Mouse (Mus musculus): ENCODE measurements at regions not wholly inside any gene's neighbourhood (a gene's known extent, or its start where the extent isn't known, plus 50 kb on each side); places are given as distances from the start of the nearest gene placed in this dataset.

DNA sequence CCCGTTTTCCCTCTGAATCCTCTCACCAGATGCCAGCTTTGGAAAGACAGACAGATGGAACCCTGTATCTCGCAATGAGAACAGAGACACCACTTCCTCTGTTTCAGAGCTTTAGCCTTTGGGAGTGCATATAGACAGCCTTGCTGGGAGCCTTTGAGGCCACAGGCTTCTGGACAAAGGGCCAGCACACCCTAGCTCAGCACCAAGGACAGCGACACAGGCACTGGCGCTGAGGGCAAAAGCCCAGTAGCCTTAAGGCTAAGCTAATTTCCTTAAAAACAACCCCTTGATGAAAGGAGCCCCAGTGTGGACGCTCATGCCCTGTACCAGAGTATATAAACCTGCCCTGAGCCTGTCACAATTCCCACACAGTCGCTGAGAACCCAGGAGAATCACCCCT is 278.1 kb downstream of the Gm7361 start:
- no peaks in the 10 kb centered on the region for H3K9me3 ChIP-seq (ENCODE audit: control insufficient read depth, low read length)
- no peak overlapping the region for H3K27ac ChIP-seq (ENCODE audit: low read depth, low read length)
- H3K9ac ChIP-seq (ENCODE audit: low read depth, low read length) = no peak overlapping the region
- no peaks in the 10 kb centered on the region for H3K4me1 ChIP-seq (replicated peaks; ENCODE audit: control insufficient read depth, insufficient read depth, low read length)
- H3K4me2 ChIP-seq (replicated peaks; ENCODE audit: low read depth, low read length) = no peak overlapping the region
- no peak overlapping the region for H3K4me3 ChIP-seq (ENCODE audit: low read depth, low read length)
- H3K36me3 ChIP-seq (ENCODE audit: control insufficient read depth, insufficient read depth, low read length) = no peaks in the 10 kb centered on the region
- ATAC-seq (ENCODE audit: low FRiP score) = no peak
- no peaks in the 10 kb centered on the region for H3K27me3 ChIP-seq (ENCODE audit: control insufficient read depth, insufficient read depth, low read length)
- DNase-seq (ENCODE audit: low spot score) = peak; percentile 64
- 29% methylated on average over 6 of the region's 6 CpGs for WGBS

- no peak overlapping the region for H3K27ac ChIP-seq (ENCODE audit: low read depth, low read length)
- H3K9ac ChIP-seq (ENCODE audit: low read depth, low read length) = no peak overlapping the region
- DNase-seq (ENCODE audit: low spot score) (no peak), ATAC-seq (ENCODE audit: low FRiP score) (no peak)
- WGBS = 95% methylated on average over 1 of the region's 1 CpGs
- no peaks in the 10 kb centered on the region for H3K4me1 ChIP-seq (replicated peaks; ENCODE audit: control insufficient read depth, insufficient read depth, low read length)
- H3K4me2 ChIP-seq (replicated peaks; ENCODE audit: low read depth, low read length) = no peak overlapping the region
- no peaks in the 10 kb centered on the region for H3K9me3 ChIP-seq (ENCODE audit: control insufficient read depth, low read length)
- no peaks in the 10 kb centered on the region for H3K36me3 ChIP-seq (ENCODE audit: control insufficient read depth, insufficient read depth, low read length)
- no peaks in the 10 kb centered on the region for H3K27me3 ChIP-seq (ENCODE audit: control insufficient read depth, insufficient read depth, low read length)
- no peak overlapping the region for H3K4me3 ChIP-seq (ENCODE audit: low read depth, low read length)
Measured at GRCm38 (mm10) chr5:26563291-26563690, 253.7 kb upstream of the Dpp6 start.

- Histone ChIP-seq H3K36me3 (ENCODE audit: control insufficient read depth, insufficient read depth, low read length) (no peaks in the 10 kb centered on the region), H3K9me3 (ENCODE audit: control insufficient read depth, low read length) (no peaks in the 10 kb centered on the region), H3K4me3 (ENCODE audit: low read depth, low read length) (no peak overlapping the region), H3K4me2 (replicated peaks; ENCODE audit: low read depth, low read length) (no peak overlapping the region), H3K4me1 (replicated peaks; ENCODE audit: control insufficient read depth, insufficient read depth, low read length) (no peaks in the 10 kb centered on the region), H3K27me3 (ENCODE audit: control insufficient read depth, insufficient read depth, low read length) (no peaks in the 10 kb centered on the region), H3K9ac (ENCODE audit: low read depth, low read length) (no peak overlapping the region), H3K27ac (ENCODE audit: low read depth, low read length) (no peak overlapping the region)
- 94% methylated on average over 1 of the region's 1 CpGs for WGBS
- ATAC-seq (ENCODE audit: low FRiP score) (no peak), DNase-seq (ENCODE audit: low spot score) (no peak)
Measured at GRCm38 (mm10) chr5:26564056-26564455, 252.9 kb upstream of the Dpp6 start.

DNA sequence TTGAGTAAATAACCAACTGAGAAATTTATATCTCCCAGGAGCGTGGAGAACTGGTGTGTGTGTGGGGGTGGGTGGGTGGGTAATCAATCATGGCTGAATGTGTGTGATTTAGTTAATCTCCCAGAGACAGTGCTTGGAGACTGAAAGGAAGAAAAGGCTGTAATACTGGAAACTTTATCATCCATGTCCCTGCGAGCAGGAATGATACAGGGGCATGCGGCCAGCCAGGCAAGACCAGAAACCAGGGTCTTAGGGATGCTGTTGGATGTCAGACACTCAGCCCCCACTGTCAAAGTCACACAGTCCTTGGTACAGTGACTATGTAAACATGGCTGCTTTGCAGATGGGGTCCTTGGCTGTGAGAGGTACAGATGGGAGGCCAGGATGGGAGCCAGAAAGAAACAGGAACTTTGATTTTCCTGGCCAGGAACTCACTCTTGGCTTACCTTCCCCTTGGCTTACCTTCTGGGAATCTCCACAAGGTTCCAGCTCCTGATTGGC is 244.3 kb upstream of the Dpp6 start:
- no peaks in the 10 kb centered on the region for H3K4me1 ChIP-seq (replicated peaks; ENCODE audit: control insufficient read depth, insufficient read depth, low read length)
- no peak for DNase-seq (ENCODE audit: low spot score)
- no peaks in the 10 kb centered on the region for H3K27me3 ChIP-seq (ENCODE audit: control insufficient read depth, insufficient read depth, low read length)
- H3K9ac ChIP-seq (ENCODE audit: low read depth, low read length) = no peak overlapping the region
- H3K4me3 ChIP-seq (ENCODE audit: low read depth, low read length) = no peak overlapping the region
- 84% methylated on average over 3 of the region's 3 CpGs for WGBS
- ATAC-seq (ENCODE audit: low FRiP score) = no peak
- no peaks in the 10 kb centered on the region for H3K36me3 ChIP-seq (ENCODE audit: control insufficient read depth, insufficient read depth, low read length)
- H3K9me3 ChIP-seq (ENCODE audit: control insufficient read depth, low read length) = no peaks in the 10 kb centered on the region
- H3K27ac ChIP-seq (ENCODE audit: low read depth, low read length) = no peak overlapping the region
- no peak overlapping the region for H3K4me2 ChIP-seq (replicated peaks; ENCODE audit: low read depth, low read length)

- 70% methylated on average over 3 of the region's 3 CpGs for WGBS
- no peak for ATAC-seq (ENCODE audit: low FRiP score)
- Histone ChIP-seq H3K4me2 (replicated peaks; ENCODE audit: low read depth, low read length) (no peak overlapping the region), H3K27me3 (ENCODE audit: control insufficient read depth, insufficient read depth, low read length) (no peaks in the 10 kb centered on the region), H3K36me3 (ENCODE audit: control insufficient read depth, insufficient read depth, low read length) (no peaks in the 10 kb centered on the region), H3K4me3 (ENCODE audit: low read depth, low read length) (no peak overlapping the region), H3K9ac (ENCODE audit: low read depth, low read length) (no peak overlapping the region), H3K4me1 (replicated peaks; ENCODE audit: control insufficient read depth, insufficient read depth, low read length) (no peaks in the 10 kb centered on the region), H3K9me3 (ENCODE audit: control insufficient read depth, low read length) (no peaks in the 10 kb centered on the region), H3K27ac (ENCODE audit: low read depth, low read length) (no peak overlapping the region)
- DNase-seq (ENCODE audit: low spot score) = no peak
Measured at GRCm38 (mm10) chr5:26573446-26573845, 243.6 kb upstream of the Dpp6 start.

DNA sequence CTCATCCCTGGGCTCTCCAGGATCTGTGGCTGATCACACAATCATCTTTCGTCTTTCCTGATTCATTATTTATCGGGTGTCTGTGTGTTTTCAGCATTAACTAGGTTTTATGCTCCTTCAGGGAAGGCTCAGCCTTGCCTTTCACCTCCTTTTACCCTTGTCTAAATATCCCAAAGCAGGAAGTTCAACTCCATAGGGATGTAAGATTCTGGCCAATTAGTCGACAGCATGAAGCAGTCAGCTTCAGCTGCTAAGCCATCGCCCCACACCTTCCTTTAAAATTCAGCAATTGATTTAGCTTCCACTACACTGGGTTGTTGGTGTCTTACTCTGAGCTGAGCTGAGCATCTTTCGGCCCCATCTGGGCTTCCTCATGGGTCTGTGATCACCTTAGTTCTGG is 230.9 kb upstream of the Dpp6 start:
- H3K4me2 ChIP-seq (replicated peaks; ENCODE audit: low read depth, low read length) = no peak overlapping the region

DNA sequence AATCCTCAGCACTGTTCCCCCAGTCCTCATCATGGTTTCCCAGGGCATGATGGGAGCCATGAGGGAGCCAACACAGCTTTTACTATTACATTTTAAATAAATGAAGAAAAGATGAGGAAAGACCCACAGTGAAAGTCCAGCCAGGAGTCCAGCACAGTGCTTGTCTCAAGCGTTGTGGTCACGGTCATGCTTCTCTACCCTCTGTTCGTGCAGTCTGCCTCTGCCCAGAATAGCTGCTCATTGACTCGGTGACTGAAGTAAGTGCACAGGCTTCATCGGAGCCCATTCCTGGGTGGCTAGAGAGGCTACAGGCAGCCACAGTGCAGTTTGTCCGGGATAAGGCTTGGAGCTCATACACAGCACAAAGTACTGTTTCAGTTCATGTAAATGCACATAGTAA is 226.1 kb upstream of the Dpp6 start:
- H3K4me3 ChIP-seq (ENCODE audit: low read depth, low read length) = no peak overlapping the region
- no peak overlapping the region for H3K9ac ChIP-seq (ENCODE audit: low read depth, low read length)
- no peak overlapping the region for H3K27ac ChIP-seq (ENCODE audit: low read depth, low read length)
- no peaks in the 10 kb centered on the region for H3K36me3 ChIP-seq (ENCODE audit: control insufficient read depth, insufficient read depth, low read length)
- H3K4me1 ChIP-seq (replicated peaks; ENCODE audit: control insufficient read depth, insufficient read depth, low read length) = no peaks in the 10 kb centered on the region
- DNase-seq (ENCODE audit: low spot score) (no peak), ATAC-seq (ENCODE audit: low FRiP score) (no peak)
- H3K4me2 ChIP-seq (replicated peaks; ENCODE audit: low read depth, low read length) = no peak overlapping the region
- H3K27me3 ChIP-seq (ENCODE audit: control insufficient read depth, insufficient read depth, low read length) = no peaks in the 10 kb centered on the region
- H3K9me3 ChIP-seq (ENCODE audit: control insufficient read depth, low read length) = no peaks in the 10 kb centered on the region
- 74% methylated on average over 6 of the region's 6 CpGs for WGBS

More for the DNA sequence above, 230.9 kb upstream of the Dpp6 start:
- WGBS = 93% methylated on average over 5 of the region's 5 CpGs
- Histone ChIP-seq H3K27me3 (ENCODE audit: control insufficient read depth, insufficient read depth, low read length) (no peaks in the 10 kb centered on the region), H3K27ac (ENCODE audit: low read depth, low read length) (no peak overlapping the region), H3K4me1 (replicated peaks; ENCODE audit: control insufficient read depth, insufficient read depth, low read length) (no peaks in the 10 kb centered on the region), H3K36me3 (ENCODE audit: control insufficient read depth, insufficient read depth, low read length) (no peaks in the 10 kb centered on the region), H3K9ac (ENCODE audit: low read depth, low read length) (no peak overlapping the region), H3K4me3 (ENCODE audit: low read depth, low read length) (no peak overlapping the region), H3K9me3 (ENCODE audit: control insufficient read depth, low read length) (no peaks in the 10 kb centered on the region)
- ATAC-seq (ENCODE audit: low FRiP score) = no peak
- DNase-seq (ENCODE audit: low spot score) = no peak

DNA sequence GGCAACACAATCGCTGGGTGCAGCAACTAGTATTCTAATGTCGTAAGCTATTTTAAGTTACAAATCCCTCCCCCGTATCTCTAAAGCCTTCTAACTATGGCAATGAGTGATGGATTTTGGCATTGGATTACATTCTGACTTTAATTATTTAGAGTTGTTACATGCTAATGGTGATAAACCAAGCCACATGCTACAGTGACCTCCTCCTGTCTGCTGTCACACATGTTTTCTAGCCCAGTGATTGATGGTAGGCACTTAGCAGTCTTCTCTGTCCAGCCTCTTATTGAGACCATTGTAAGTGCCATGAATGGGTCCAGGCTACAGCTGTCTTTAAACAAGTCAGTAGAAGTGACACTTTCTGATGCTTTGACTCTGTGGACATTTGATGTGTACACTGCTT is 224.7 kb upstream of the Dpp6 start:
- no peaks in the 10 kb centered on the region for H3K36me3 ChIP-seq (ENCODE audit: control insufficient read depth, insufficient read depth, low read length)
- H3K4me3 ChIP-seq (ENCODE audit: low read depth, low read length) = no peak overlapping the region
- ATAC-seq (ENCODE audit: low FRiP score) (peak; percentile 81), DNase-seq (ENCODE audit: low spot score) (peak; percentile 30)
- 57% methylated on average over 3 of the region's 3 CpGs for whole genome bisulfite sequencing
- no peak overlapping the region for H3K27ac ChIP-seq (ENCODE audit: low read depth, low read length)
- H3K9me3 ChIP-seq (ENCODE audit: control insufficient read depth, low read length) = no peaks in the 10 kb centered on the region
- no peak overlapping the region for H3K9ac ChIP-seq (ENCODE audit: low read depth, low read length)
- no peak overlapping the region for H3K4me2 ChIP-seq (replicated peaks; ENCODE audit: low read depth, low read length)
- no peaks in the 10 kb centered on the region for H3K27me3 ChIP-seq (ENCODE audit: control insufficient read depth, insufficient read depth, low read length)
- H3K4me1 ChIP-seq (replicated peaks; ENCODE audit: control insufficient read depth, insufficient read depth, low read length) = no peaks in the 10 kb centered on the region

DNA sequence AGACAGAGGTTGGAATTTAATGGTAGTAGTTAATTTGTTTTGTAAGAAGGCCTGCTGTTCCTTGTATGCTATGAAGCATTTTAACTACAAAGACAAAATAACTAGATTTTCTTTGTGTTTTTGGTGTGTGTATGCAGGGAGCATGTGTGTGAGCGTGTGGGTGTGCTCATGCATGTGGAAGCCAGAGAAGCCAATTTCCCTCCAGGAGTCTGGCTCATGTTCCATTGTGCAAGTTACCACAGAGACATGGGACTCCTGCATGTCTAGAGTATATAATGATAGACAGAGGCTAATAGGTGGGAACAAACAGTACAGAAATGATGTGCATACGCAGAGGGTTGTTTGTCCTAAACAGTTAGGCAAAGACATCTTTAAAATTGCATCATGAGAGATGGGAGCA is 219.0 kb upstream of the Dpp6 start:
- DNase-seq (ENCODE audit: low spot score) = no peak
- WGBS = 98% methylated on average over 2 of the region's 2 CpGs
- H3K9ac ChIP-seq (ENCODE audit: low read depth, low read length) = no peak overlapping the region
- H3K4me2 ChIP-seq (replicated peaks; ENCODE audit: low read depth, low read length) = no peak overlapping the region
- ATAC-seq (ENCODE audit: low FRiP score) = no peak
- no peaks in the 10 kb centered on the region for H3K36me3 ChIP-seq (ENCODE audit: control insufficient read depth, insufficient read depth, low read length)
- H3K27me3 ChIP-seq (ENCODE audit: control insufficient read depth, insufficient read depth, low read length) = no peaks in the 10 kb centered on the region
- H3K9me3 ChIP-seq (ENCODE audit: control insufficient read depth, low read length) = no peaks in the 10 kb centered on the region
- H3K27ac ChIP-seq (ENCODE audit: low read depth, low read length) = no peak overlapping the region
- no peaks in the 10 kb centered on the region for H3K4me1 ChIP-seq (replicated peaks; ENCODE audit: control insufficient read depth, insufficient read depth, low read length)
- H3K4me3 ChIP-seq (ENCODE audit: low read depth, low read length) = no peak overlapping the region
